Mouse (Mus musculus) bone marrow macrophage, adult 2 months (primary cell): ENCODE measurements around the gene Camsap1.

Experiments
- CTCF ChIP-seq: IDR thresholded peaks from 2 replicates; pipeline ENCODE4 v1.5.1; 2012; ENCODE audit warnings: low read depth, mild to moderate bottlenecking, low read length, moderate library complexity
- POLR2A ChIP-seq: IDR thresholded peaks from 2 replicates; pipeline ENCODE4 v1.6.1; 2012; ENCODE audit warnings: mild to moderate bottlenecking, low read depth, low read length, borderline replicate concordance

GRCm38 (mm10) chr2:25923799-25924198, 59.3 kb downstream of the Camsap1 start:
- TF ChIP-seq CTCF (no peak), POLR2A (no peak)
